Mouse (Mus musculus) liver, postnatal 0 days (tissue): ENCODE measurements around the gene Defb41.

Source experiments
- CTCF ChIP-seq: sonication (generic); IDR thresholded peaks from 2 replicates; pipeline ENCODE4 v1.5.1; 2016; ENCODE audit warnings: antibody characterized with exemption, low read depth
- EP300 ChIP-seq: IDR thresholded peaks from 2 replicates; pipeline ENCODE4 v1.6.1; 2016; ENCODE audit warnings: antibody characterized with exemption, low read depth, mild to moderate bottlenecking

DNA sequence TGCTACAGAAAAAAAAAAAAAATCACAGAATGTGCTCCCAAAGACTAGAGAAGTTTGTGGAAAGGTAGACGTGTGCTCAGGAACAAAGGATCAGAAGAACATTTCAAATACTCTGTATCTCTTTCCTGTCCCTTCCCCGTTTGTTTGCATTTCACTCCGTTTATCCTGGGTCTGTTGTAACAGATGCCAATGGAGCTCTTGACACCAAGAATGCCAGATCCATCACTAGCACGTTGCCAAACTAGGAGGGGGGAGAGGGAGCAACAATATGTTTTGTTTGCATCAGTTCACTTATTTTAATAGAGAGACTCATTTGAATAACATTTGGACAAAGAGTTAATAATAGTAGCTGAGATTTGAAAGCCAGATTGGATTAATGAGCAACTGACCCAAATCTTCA, 27.6 kb upstream of the Defb41 start:
- TF ChIP-seq CTCF (no peak), EP300 (no peak)
